Mouse (Mus musculus) small intestine, adult 2 months (tissue): Measurements from ENCODE around the gene 1110002E22Rik.

Experiments used
- CTCF ChIP-seq: fragments of 200-500 bp; IDR thresholded peaks from 2 replicates; pipeline ENCODE4 v1.5.1; 2012; ENCODE audit warnings: low read depth, mild to moderate bottlenecking, control low read depth, inconsistent platforms, low read length, moderate library complexity, mixed read lengths; ENCODE audit not compliant: insufficient replicate concordance, insufficient read length; ENCODE audit errors: extremely low read depth
- POLR2A ChIP-seq: fragments of 200-500 bp; IDR thresholded peaks from 2 replicates; pipeline ENCODE4 v1.6.1; 2012; ENCODE audit warnings: low read depth, mild to moderate bottlenecking, control low read depth, inconsistent platforms, low read length, moderate library complexity

- TF ChIP-seq POLR2A = no peak
- no peak for TF ChIP-seq CTCF
Measured at GRCm38 (mm10) chr3:138043316-138043715, 21.5 kb upstream of the 1110002E22Rik start.
